Mouse (Mus musculus) CD8-positive naive resting alpha-beta T cell, adult 2 months (primary cell): ENCODE data around the gene Slc45a1.

Experiments used
- DNase-seq, 2 experiments: peaks; one replicate each; pipeline ENCODE4 v3.0.0; 2022; ENCODE audit warnings: low read depth in 2 of 2, low spot score in 2 of 2

Slc45a1 gene

DNA sequence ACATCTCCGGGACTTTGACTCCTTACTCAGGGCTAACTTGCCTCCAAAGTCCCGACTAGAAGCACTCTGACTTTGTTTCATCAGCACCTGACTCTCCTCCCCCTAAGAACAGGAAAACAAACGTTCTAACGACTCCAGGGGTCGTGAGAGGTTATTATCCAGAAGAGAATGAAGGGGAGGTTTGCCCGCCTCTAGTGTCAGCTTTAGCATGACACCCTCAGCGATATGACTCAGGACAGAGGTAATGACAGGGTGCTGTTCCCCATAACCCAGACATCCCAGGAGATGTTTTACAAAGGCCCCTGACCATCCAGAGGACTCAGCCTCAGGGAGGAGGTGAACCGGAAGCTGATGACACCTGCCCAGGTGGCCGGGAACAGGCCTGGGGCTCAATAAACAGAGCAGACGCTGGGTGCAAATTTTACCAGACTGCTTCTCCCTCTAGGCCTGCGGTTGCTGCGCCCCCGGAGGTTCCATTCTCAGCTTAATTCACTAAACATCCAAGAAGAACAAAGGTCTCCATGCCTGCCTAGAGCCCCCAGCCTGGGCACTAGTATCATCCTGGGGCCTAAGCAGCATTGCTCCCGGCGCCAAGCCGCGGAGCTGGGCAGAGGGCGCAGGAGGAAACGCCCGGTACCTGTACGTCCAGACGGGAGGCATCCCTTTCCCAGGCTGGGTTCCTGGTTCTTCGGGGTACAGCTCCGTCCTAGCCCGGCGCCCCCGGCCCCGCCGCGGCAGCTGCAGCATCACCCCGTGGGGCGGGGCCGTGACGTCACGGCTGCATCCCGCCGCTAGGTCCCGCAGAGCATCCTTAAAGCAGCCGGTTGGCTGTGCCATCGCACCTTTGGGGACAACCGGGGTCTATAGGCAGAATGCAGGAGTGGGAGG lies at the start of gene Slc45a1:
Gene Slc45a1, minus strand, starts transcription at position 785 of the 888 bp plus-strand sequence.
- no peak for DNase-seq

DNA sequence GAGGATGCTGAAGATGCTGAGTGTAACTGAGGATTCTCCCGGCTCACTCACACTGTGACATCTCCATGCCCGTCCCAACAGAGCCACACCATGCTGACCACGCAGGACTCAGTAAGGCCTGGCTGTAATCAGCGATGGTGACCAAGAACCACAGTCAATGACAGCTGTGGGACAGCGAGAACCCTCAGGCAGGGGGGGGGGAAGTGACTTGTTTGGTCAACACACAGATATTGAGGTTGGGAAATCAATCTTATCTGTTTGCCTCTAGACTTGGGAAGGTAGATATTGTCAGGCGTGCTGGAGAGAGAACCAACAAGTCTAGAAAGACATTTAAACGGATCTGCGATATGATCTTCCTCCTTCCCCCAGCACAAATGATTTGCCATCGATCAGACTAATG lies 48.9 kb upstream of the Slc45a1 start:
- no peak for DNase-seq

DNA sequence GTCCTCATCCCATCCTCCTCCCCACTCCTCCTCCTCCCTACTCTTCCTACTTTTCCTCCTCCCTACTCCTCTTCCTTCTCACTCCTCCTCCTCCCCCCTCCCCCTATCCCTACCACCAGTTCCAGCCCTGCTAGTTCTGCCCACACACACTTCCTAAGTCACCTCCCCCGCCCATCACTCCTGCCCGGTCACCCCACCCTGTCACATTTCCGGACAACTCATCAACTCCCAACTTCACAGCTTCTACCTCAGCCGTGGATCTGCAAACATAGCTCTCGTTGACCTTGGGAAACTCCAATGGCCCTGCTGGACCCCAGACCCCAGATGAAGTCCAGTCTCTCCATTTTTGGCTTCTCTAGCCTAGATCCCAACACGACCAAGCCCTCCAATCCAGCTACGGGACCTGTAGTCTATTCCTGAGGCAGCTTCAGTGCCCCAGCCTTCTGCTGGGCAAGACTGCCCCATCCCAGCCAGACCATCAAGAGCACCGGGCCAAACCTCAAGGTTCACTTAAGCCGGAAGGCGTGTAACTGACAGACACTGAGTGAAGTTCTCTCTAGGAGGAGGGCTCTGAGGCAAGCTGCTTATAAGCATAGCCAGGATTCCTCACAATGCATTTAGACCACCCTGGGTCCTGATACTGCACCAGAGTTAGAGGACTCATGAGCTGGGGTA lies 42.6 kb upstream of the Slc45a1 start:
- DNase-seq: no peak

DNA sequence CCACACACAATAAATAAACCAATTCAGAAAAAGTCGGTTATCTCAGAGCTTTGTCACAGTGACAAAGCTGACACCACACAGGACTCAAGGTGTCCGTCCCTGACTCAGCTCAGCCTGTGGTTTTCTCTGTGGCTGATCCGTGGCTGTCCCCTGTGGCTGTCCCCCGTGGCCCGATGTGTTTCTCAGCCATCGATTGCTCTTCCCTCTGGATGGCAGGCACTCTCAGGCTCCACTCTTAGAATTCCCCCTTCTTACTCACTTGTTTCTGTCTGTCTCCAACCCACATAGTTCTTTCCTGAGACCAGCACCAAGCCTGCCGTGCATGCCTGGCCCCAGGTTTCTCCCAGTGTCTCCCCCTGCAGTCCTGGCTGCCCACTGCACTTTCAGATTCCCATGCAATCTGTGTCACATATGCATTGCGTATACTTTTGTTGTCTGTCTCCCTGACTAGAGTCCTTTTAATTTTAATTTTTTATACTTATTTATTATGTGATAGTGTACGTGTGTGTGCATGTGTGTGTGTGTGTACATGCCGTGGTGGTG lies 41.0 kb upstream of the Slc45a1 start:
- DNase-seq: no peak

DNA sequence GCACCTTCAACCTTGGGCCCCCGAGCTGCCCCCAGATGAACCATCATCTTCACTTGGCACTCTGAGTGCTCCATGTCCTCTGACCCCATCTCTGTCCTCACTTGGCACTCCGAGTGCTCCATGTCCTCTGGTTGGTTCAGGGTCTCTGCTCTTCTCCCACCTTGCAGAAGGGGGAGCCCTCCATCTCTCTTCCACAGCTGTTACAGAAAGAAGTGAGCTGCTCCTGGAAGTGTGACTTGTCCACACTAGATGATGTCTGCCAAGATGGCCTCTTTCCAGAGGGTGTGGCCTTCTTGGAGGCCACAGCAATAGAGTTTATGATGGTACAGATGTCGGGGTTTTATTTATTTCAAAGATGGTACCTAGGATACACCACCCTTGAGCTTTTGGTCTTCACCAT lies 38.8 kb upstream of the Slc45a1 start:
- DNase-seq: no peak

DNA sequence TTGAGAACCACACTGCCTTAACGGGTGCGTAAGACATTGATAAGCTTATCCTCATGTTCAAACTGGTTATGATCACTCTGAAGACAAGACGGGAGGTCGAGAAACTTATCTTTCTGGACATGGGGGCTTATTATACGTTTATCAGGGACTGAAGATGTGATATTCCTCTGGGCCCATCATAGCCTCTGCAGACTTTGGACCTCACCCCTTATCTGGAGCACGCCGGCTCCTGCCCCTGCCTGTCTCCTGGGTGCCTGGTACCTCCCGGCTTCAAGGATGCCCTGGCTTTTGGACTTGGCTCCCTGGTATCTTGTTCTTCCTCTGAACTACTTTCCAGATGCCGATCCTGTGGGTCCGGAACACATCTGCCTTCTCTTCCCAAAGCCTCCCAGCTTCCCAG lies 37.6 kb upstream of the Slc45a1 start:
- DNase-seq: no peak

DNA sequence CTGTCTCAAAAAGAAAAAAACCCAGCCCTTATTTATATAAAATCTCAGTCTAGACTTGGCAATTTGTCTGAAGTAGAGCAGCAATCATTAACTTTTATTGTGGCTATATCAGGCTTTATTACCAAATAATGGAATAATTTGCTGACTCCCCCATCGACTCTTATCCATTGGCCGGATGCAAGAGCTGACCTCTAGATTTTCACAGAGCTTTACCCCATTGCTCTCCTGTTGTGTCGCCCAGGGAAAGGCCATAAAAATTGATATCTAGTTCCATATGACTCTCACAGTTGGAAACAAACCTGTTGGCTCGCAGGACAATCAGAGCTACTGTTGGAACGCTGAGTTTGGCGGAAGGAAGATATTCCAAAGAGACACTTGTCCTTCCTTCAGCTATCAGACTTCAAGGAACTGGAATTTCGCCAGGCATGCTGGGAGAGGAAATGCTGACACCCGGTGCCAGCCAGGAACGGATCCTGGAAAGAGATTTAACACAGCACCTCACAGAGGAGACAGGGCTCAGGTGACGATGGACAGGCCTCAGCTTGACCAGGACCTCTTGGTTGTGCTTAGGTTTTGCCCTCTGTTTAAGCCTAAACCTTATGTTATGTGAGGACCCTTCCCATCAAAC lies 35.3 kb upstream of the Slc45a1 start:
- no peak for DNase-seq

DNA sequence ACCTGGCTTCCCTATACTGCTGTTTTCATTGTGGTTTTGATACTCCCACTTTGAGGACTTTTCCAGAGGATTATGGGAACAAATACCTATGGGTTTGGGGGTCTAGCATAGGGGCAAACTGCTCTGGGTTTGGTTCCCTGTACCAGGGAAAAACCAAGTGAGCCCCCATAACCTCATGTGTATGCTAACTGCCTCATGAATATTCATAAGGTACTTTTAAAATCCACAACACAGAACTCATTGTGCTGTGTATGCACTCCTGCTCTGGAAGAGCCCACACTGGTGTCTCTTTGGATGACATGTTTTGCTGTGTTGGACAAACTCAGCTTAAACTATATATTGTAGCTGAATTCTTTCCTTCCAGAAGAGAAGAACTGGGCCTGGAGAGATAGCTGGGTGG lies 34.6 kb upstream of the Slc45a1 start:
- DNase-seq: no peak

DNA sequence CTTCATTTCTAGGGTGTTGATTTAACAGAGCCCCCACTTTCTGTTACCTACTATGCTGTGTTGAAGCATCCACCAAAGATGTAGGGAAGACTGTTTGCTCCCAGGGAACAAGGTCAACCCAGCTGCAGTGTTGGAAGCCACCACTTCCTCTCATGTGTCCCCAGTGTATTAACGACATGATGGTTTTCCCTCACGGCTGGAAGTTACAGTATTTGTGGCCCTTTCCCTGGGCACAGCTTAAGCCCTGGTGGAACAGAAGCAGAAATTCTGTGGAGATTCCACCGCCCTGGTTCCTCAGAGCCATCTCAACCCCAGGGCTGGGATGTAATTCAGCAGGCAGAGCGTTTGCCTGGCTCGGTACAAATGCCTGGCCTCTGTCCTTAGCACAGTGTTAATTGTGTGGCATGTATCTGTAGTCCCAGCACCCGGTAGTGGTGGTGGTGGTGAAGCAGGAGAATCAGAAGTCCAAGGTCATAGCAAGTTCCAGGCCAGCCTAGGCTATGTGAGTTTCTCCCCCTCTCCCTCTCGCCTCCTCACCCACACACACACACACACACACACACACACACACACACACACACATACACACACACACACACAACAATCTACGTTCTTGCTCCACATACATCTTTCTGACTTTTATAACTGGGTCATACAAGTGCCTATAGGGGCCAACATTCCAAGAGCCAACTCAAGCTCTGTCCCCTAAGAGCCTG lies 34.0 kb upstream of the Slc45a1 start:
- DNase-seq: no peak

DNA sequence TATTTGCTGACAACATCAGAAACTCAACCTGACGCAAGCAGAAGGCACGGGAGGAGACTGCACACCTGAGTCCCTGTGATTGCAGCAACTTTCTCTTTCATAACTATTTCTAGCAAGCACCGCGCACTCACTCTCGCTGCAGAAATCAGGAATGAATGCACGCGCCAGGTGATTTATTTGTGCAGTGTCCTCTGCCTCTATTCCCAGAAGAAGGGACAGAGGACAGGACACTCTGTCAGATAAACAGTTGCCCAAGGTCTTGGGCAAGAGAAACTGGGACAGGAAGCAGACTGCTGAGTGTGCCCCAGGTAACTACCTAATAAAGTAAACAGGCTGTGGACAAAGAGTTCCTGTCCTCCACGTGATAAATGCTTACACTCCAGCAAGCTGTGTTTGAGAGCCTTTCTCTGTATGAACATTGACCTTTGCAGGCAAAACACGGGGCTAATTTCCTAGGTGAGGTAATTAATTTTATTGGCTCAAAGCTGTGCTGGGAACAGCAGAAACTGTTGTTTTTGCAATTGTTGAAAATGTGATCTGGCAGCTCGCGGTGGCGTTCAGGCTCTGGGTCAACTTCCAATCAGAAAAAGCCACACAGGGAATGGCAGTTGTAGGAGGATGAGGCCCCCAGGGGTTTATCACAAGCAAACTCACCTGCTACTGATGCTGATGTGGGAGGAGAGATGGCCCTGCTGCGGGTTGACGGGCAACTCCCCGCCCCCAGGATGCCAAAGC lies 33.2 kb upstream of the Slc45a1 start:
- no peak for DNase-seq

DNA sequence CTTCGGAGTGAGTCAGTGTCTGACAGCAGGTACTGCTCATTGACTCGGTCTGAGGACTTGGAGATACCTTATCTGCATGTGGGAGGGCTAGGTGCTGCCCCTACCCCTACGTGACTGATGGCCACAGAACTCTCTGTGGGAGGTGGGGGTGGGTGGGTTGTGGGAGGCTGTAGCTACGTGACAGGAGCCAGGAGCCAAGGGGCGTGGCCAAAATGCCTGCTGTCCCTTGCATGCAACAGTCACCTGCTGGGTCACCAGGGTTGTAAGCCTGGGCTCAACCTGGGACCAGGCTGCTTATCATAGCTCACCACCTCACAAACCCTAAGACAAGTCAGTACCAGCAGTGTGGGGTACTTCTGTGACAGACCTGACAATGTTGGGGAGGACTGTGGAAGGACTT lies 28.4 kb upstream of the Slc45a1 start:
- no peak for DNase-seq

DNA sequence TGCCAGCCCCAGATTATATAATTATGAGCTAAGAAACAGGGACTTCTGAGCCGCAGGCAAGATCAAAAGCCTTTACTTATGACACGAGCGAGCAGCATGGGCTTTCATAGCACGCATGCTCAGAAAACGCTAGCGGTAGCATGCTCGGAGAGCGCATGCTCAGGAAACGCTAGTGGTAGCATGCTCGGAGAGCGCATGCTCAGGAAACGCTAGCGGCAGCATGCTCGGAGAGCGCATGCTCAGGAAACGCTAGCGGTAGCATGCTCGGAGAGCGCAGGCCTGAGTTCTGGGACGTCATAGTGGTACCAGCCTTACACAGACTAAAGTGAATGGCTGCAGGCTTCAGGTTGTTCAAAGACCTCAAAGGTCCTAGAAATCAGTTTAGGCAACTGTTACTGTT lies 26.8 kb upstream of the Slc45a1 start:
- DNase-seq: no peak

DNA sequence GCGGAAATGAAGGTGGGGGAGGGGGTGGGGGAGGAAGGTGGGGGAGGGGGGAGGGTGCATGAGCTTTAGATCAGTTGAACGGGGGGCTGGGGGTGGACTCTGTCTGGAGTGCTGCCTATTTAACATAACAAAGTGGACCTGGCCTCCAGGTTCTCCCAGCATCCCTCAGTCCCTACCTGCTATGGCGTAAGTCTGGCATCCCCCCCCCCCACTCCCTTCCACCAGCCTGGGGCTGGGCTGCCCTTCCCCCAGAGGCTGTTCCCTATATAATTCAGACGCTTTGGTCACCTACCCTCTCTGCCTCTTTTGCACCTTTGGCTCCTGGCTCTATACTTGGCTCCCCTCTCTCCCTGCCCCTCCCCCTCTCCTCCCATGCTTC lies 25.9 kb upstream of the Slc45a1 start:
- DNase-seq: no peak

DNA sequence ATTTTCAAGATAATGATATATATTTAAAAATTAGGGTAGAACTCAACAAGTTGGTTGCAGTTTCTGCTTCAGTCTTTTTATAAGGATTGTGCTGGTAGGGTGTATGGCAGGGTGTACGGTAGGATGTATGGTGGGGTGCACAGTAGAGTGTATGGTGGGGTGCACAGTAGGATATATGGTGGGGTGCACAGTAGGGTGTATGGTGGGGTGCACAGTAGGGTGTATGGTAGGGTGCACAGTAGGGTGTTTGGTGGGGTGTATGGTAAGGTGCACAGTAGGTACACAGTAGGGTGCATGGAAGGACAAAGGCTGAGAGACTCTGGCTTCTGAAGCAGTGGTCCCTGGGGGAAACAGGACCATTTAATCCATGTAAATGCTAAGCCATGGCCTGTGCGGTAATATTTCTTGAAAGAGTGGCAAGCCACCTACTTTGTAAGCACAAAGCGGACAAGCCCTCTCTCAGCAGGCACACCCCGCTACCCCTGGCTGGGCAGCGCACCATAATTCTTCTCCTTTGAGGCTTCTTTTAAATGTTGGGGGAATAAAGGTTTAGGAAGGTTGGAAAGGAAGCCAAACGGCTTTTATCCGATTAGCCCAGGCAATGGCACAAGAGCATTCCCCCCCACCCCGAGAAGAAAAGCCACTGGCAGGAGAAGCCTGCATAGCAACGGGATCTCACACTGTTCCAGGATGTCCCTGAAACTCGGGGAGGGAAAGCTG lies 25.3 kb upstream of the Slc45a1 start:
- DNase-seq: no peak

DNA sequence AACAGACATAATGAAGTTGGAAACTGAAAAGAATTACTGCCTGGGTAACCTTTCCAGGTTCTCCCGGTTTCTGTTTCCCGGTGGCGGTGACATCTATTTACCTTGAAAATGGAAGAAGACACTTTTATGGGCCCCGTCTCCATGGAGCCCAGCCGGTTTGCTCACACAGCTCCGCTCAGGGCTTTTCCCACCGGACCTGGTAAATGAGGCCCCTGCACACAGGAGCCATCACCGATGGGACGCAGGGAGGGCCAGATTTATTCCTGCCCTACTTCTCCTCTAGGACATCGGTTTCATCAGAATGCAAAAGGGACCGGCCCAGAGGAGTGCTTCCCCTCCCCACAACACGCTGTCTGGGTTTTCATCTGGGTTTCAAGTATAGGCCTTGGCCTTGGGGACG lies 24.1 kb upstream of the Slc45a1 start:
- DNase-seq: no peak

DNA sequence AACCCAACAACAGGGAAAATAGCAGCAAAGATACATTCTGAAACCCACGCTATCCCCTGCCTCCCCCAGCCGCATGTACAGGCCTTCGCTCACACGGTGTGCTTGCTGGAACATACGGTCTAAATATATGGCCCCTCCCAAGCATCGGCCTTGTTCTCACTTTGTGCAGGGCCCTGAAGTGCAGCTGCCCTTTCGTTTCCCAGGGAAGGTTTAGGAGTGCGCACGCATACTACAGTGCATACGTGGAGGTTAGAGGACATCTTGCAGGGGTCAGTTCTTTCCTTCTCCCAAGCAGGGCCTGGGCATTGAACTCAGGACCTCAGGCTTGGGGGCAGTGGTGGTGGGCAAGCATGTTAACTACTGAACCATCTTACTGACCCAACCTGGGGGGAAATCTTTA lies 23.3 kb upstream of the Slc45a1 start:
- no peak for DNase-seq

DNA sequence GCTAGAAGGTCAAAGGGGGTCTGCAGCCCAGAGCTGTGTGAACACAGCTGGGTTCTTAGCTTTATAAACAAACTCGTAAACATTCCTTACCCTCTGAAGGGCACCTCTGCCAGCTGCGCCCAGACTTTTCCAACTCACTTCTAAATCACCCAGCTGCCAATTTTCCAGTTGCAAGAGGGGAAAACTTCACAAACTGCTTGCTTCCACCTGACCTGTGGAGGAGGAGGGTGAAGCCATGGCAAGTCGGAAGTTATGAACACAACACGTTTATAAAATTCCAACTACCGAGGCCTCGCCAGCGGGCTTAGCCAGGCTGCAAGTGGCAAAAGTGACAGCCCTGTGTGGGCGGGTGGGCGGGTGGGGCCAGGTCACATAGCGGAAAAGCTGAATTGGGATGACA lies 13.8 kb upstream of the Slc45a1 start:
- DNase-seq: no peak

DNA sequence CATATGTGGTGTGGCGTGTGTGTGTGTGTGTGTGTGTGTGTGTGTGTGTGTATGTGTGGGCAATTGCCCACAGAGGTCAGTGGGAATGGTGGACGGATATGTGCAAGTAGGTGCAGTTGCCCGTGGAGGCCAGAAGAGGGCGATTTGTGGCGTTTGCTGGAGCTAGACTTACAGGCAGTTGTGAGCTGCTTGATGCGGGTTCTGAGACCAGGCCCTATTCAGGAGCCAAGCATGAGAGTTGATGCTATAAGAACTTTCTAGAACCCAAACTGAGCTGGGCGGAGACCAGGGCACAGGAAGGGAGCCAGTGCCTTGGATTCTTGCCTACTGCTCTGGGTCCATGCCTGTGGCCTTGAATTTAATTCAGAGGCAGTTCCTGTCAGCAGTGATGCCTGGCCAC lies 12.8 kb upstream of the Slc45a1 start:
- DNase-seq: no peak

DNA sequence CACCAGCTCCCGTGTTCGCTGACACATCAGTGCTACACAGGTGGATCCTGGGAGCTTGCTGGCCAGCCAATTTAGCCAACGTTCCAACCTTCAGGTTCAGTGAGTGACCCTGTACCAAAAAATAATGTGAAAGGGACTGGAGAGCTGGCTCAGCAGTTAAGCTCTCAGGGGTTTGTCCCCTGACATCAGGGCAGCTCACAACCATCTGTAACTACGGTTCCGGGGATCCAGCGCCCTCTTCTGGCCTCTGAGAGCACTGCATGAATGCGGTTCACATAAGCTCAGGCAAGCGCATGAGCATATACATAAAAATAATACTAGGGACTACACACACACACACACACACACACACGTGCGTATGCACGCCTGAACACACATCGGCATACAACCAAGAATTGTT lies 11.2 kb upstream of the Slc45a1 start:
- peak; percentile 22 to 30 for DNase-seq

DNA sequence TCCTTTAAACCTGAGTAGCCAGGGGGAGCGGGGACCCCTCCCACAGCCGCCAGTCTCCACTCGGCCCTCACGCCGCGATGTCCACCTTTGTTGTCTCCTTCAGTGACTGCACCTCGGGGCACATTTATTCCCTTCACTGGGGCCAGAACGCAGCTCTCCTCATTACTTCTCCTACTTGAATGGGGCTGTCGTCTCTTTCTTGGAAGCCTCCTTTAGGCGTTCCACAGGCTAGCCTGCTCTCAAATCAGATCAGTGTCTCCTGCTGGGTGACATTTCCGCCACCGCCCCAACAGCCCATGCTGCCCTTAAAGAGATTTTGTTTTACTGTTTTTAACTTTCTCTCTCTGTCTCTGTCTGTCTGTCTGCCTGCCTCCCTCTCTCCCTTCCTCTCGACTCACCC lies 9.9 kb upstream of the Slc45a1 start:
- DNase-seq: no peak
